Mouse (Mus musculus): ENCODE data around the gene Platr17. TPM values are rescaled to one million over a fixed set of nuclear protein-coding genes. Genes with fewer than 3 reads are reported as not detected.
"Not testable (repeated sequence)": the region's sequence is repeated elsewhere in the genome, so short reads cannot be mapped to it uniquely, and the experiment has no call there.

Platr17 gene
- polyA plus RNA-seq, 1 experiment from 2014 or later, result 0.49 TPM

DNA sequence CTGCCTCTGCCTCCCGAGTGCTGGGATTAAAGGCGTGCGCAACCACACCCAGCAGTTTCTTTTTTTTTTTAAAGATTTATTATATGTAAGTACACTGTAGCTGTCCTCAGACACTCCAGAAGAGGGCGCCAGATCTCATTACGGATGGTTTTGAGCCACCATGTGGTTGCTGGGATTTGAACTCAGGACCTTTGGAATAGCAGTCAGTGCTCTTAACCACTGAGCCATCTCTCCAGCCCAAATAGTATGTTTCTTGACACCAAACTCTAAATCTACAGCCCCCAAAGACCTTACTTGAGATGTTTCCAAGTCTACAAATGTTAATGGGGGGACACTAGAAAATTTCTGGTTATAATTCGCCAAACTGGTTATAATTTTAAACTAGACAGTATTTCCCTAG, 13.0 kb upstream of the Platr17 start:
- H3K27me3 ChIP-seq; H3K9me3 ChIP-seq; H3K4me3 ChIP-seq; H3K9ac ChIP-seq; H3K36me3 ChIP-seq; ATAC-seq (ENCODE audit: low FRiP score); H3K4me2 ChIP-seq; H3K27ac ChIP-seq: not testable (repeated sequence)
- WGBS, result 67% methylated on average over 6 of the region's 6 CpGs
- peaks cover 14% of the 10 kb centered on the region for H3K4me1 ChIP-seq (replicated peaks)

DNA sequence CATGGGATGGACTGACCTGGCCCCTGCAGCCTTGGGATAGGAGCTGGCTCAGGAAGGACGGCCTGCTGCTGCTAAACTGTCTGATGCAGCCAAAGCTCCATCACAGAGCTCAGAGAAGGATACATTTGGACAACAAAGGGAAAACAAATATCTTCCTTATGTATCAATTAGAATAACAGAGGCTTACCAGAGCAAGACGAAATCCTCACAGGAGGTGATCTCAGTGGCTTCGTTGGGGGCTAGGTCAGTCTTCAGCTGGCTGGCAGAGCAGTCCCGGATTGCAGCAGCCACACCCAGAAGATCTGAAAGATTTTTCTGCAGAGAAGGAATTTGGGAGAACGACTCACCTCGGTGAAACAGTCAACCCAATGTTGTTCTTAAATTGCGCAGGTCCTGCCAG, 12.5 kb upstream of the Platr17 start:
- Histone ChIP-seq H3K9me3 (no peaks in the 10 kb centered on the region), H3K27ac (no peak overlapping the region), H3K9ac (no peak overlapping the region), H3K4me1 (replicated peaks) (peaks cover 14% of the 10 kb centered on the region), H3K4me3 (no peak overlapping the region), H3K36me3 (no peaks in the 10 kb centered on the region), H3K27me3 (0 out of 2 replicates have a peak, but pooled peaks cover 2% of the 10 kb centered on the region), H3K4me2 (no peak overlapping the region)
- ATAC-seq (ENCODE audit: low FRiP score), result no peak
- 19% methylated on average over 7 of the region's 7 CpGs for WGBS

DNA sequence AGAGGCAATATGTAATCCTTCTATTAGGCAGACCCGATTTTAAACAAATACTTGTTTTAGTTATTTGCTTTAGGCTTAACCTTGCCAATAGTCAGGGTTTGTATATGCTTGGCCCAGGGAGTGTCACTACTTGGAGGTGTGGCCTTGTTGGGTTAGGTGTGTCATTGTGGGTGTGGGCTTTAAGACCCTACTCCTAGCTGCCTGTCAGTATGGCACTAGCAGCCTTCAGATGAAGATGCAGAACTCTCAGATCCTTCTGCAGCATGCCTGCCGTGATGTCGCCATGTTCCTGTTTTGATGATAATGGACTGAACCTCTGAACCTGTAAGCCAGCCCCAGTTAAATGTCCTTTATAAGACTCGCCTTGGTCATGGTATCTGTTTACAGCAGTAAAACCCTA, 11.9 kb upstream of the Platr17 start:
- not testable (repeated sequence) for H3K27me3 ChIP-seq; H3K9ac ChIP-seq; H3K4me3 ChIP-seq; H3K9me3 ChIP-seq; ATAC-seq (ENCODE audit: low FRiP score); H3K36me3 ChIP-seq; H3K4me2 ChIP-seq; H3K27ac ChIP-seq
- WGBS, result 82% methylated on average over 4 of the region's 4 CpGs
- H3K4me1 ChIP-seq (replicated peaks), result peaks cover 14% of the 10 kb centered on the region

DNA sequence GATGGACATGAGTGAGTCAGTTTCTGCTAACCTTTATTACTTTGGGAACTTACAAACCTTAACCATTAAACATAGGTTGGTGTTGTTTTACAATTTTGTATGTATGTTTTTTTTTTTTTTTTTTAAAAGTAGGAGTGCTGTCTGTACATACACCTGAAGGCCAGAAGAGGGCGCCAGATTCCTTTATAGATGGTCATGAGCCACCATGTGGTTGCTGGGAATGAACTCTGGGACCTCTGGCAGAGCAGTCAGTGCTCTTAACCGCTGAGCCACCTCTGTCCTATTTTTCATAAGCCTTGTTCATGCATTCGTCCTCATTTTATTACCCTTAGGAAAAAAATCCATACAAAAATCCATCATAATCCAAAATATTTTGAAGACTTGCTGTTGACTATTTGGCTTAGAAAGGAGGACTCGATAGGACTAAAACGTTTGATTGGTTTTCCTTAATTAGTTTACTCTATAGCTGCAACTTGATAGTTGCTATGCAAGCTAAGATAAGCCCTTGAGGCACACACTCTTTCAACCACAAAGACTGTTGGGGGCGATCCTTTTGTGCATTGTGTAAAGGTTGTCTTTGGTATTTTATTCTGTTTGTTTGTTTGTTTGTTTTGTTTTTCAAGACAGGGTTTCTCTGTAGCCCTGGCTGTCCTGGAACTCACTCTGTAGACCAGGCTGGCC, 7.7 kb upstream of the Platr17 start:
- Histone ChIP-seq H3K4me2 (no peak overlapping the region), H3K9me3 (no peaks in the 10 kb centered on the region), H3K27me3 (0 out of 2 replicates have a peak, but pooled peaks cover 2% of the 10 kb centered on the region), H3K4me1 (replicated peaks) (no peaks in the 10 kb centered on the region), H3K4me3 (no peak overlapping the region), H3K27ac (no peak overlapping the region), H3K9ac (no peak overlapping the region), H3K36me3 (no peaks in the 10 kb centered on the region)
- no peak for ATAC-seq (ENCODE audit: low FRiP score)
- 47% methylated on average over 6 of the region's 6 CpGs for WGBS

DNA sequence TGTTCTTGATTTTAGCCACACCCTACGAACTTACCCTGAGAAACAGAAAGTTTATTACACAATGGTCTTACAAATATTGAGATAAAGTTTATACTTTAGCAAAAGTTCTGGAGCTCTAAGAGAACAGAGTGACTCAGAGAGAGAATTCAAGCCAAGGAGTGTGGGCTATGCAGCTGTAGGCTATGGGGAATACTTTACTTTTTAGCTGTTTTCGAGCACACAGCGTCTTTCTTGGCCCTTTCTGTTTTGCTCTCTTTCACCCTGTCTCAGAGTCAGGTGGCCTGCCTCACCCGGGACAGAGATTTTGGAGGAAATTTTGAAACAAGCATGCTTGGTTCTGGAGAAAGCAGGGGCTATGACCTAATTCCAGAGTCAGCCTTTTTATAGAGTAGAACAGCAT, 6.7 kb upstream of the Platr17 start:
- H3K4me3 ChIP-seq; H3K36me3 ChIP-seq; ATAC-seq (ENCODE audit: low FRiP score); H3K4me1 ChIP-seq (replicated peaks); H3K27ac ChIP-seq; H3K9ac ChIP-seq; H3K4me2 ChIP-seq; H3K9me3 ChIP-seq; H3K27me3 ChIP-seq: not testable (repeated sequence)
- 86% methylated on average over 4 of the region's 4 CpGs for WGBS

DNA sequence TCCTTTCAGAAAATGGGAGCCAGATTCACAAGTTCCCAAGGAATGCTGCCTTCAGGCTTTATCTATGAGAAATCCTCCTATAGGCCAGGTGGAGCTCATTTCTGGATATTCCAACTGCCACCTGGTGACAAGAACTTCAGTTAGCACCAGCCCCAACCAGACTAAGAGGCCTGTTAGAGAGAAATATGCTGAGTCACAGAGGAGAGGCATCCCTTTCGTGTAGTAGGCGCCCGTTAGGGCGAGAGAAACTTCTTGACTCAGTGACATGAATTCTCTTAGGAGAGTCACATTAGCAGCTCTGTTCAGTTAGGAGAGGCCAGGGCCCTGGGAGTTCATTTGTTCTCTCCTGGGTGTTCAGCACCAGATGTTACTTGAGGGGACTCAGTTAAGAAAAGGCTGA, 5.3 kb upstream of the Platr17 start:
- no peak for ATAC-seq (ENCODE audit: low FRiP score)
- H3K9ac ChIP-seq, result no peak overlapping the region
- H3K4me3 ChIP-seq, result no peak overlapping the region
- H3K27me3 ChIP-seq, result 0 out of 2 replicates have a peak, but pooled peaks cover 2% of the 10 kb centered on the region
- H3K9me3 ChIP-seq, result no peaks in the 10 kb centered on the region
- H3K27ac ChIP-seq, result no peak overlapping the region
- H3K36me3 ChIP-seq, result no peaks in the 10 kb centered on the region
- H3K4me2 ChIP-seq, result no peak overlapping the region
- 85% methylated on average over 4 of the region's 4 CpGs for WGBS
- no peaks in the 10 kb centered on the region for H3K4me1 ChIP-seq (replicated peaks)

DNA sequence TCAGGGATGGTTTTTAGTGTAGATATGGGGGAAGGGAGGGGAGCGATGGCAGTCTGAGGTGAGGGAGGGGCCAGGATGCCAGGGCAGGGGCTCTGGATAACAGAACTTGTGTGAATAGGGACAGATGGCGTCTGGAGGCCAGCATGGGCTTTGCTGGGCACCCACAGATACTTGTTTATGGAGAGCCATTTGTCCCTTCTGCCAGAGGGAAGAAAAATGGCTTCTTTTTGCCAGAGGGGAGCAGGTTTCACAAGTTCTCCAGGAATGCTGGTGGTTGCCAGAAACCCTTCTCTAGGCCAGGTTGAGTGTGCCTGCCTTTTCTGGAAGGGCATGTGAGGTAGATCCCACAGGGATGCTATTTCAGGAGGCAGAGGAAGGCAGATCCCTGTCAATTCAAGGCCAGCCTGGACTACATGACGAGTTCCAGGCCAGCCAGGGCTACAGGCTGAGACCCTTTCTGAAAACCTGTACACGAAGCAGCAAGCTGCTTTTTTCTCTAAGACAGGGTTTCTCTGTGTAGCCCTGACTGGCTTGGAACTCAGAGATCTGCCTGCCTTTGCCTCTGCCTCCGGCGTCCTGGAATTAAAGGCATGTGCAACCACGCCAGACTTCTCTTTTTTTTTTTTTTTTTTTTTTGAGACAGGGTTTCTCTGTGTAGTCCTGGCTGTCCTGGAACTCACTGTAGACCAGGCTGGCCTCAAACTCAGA, 4.5 kb upstream of the Platr17 start:
- no peaks in the 10 kb centered on the region for H3K27me3 ChIP-seq
- no peak overlapping the region for H3K9ac ChIP-seq
- H3K4me2 ChIP-seq, result no peak overlapping the region
- no peaks in the 10 kb centered on the region for H3K9me3 ChIP-seq
- no peak overlapping the region for H3K27ac ChIP-seq
- H3K4me3 ChIP-seq, result no peak overlapping the region
- WGBS, result 73% methylated on average over 7 of the region's 7 CpGs
- H3K36me3 ChIP-seq, result no peaks in the 10 kb centered on the region
- ATAC-seq (ENCODE audit: low FRiP score), result no peak
- no peaks in the 10 kb centered on the region for H3K4me1 ChIP-seq (replicated peaks)

DNA sequence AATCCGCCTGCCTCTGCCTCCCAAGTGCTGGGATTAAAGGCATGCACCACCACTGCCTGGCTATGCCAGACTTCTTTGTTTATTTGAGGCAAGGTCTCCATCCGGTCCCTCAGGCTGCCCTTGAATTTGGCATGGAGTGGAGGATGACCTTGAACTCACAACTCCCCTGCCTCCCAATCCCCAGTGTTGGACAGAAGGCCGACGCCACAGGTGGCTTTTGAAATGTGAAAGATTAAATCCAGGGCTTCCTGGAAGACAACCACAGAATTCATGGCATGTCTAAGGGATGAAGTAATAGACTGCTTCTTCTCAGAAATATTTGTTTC, 4.0 kb upstream of the Platr17 start:
- H3K9me3 ChIP-seq, result no peaks in the 10 kb centered on the region
- no peaks in the 10 kb centered on the region for H3K4me1 ChIP-seq (replicated peaks)
- no peak overlapping the region for H3K4me3 ChIP-seq
- no peak overlapping the region for H3K27ac ChIP-seq
- no peak overlapping the region for H3K9ac ChIP-seq
- H3K36me3 ChIP-seq, result no peaks in the 10 kb centered on the region
- ATAC-seq (ENCODE audit: low FRiP score), result no peak
- H3K4me2 ChIP-seq, result no peak overlapping the region
- WGBS, result 82% methylated on average over 4 of the region's 4 CpGs
- H3K27me3 ChIP-seq, result no peaks in the 10 kb centered on the region

DNA sequence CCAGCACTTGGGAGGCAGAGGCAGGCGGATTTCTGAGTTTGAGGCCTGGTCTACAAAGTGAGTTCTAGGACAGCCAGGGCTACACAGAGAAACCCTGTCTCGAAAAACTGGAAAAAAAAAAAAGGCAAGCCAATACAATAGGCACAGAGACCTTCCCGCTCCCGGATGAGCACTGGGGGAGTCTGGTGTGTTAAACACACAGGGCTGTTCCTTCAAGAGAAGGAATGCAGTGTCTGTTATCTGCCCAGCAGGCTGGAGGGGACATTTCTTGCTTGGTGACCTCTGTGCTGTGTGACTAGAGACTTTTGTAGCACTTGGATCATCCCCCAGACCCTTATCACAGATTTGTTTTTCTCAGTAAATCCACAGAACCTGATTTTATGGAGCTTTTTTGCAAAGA, 3.3 kb upstream of the Platr17 start:
- Histone ChIP-seq H3K27me3 (no peaks in the 10 kb centered on the region), H3K9me3 (no peaks in the 10 kb centered on the region), H3K4me2 (no peak overlapping the region), H3K27ac (no peak overlapping the region), H3K4me1 (replicated peaks) (no peaks in the 10 kb centered on the region), H3K9ac (no peak overlapping the region), H3K4me3 (no peak overlapping the region), H3K36me3 (no peaks in the 10 kb centered on the region)
- no peak for ATAC-seq (ENCODE audit: low FRiP score)
- 68% methylated on average over 4 of the region's 4 CpGs for WGBS

DNA sequence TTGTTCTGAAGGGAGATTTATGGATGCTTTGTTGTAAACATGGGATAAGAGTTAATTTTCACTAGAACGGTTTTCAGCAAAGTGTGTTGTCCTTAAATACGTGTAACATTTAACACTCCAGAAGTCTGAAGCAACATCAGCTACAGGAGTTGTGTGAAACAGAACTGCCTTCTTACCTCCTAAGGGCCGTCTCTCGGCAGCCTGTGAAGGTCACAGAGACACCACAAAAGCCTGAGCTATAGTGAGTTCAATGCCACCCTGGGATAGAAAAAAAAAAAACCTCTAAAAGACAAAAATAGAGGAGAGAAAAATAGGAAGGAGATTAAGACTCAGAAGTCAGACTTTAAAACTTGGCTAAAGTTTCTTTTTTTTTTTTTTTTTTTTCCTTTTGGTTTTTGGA, 2.9 kb upstream of the Platr17 start:
- 75% methylated on average over 4 of the region's 4 CpGs for WGBS
- no peaks in the 10 kb centered on the region for H3K4me1 ChIP-seq (replicated peaks)
- no peaks in the 10 kb centered on the region for H3K27me3 ChIP-seq
- no peak overlapping the region for H3K27ac ChIP-seq
- H3K9me3 ChIP-seq, result no peaks in the 10 kb centered on the region
- no peak for ATAC-seq (ENCODE audit: low FRiP score)
- no peaks in the 10 kb centered on the region for H3K36me3 ChIP-seq
- no peak overlapping the region for H3K4me3 ChIP-seq
- H3K4me2 ChIP-seq, result no peak overlapping the region
- no peak overlapping the region for H3K9ac ChIP-seq

DNA sequence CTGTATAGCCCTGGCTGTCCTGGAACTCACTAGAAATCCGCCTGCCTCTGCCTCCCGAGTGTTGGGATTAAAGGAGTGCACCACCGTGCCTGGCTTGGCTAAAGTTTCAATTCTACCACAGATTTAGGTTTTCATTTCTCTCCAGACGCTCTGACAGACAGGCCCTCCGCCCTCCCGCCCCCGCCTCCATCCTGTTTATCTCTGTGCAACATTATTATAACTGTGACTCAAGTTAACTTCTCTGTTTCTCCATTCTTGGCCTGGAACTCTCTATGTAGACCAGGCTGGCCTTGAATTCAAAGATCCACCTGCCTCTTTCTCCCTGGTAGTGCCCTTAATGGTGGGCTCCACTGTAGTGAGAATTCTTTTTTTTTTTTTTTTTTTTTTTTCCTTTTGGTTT, 2.4 kb upstream of the Platr17 start:
- no peak overlapping the region for H3K4me2 ChIP-seq
- no peaks in the 10 kb centered on the region for H3K27me3 ChIP-seq
- H3K4me3 ChIP-seq, result no peak overlapping the region
- WGBS, result 87% methylated on average over 7 of the region's 7 CpGs
- no peaks in the 10 kb centered on the region for H3K9me3 ChIP-seq
- H3K4me1 ChIP-seq (replicated peaks), result no peaks in the 10 kb centered on the region
- ATAC-seq (ENCODE audit: low FRiP score), result no peak
- no peak overlapping the region for H3K27ac ChIP-seq
- no peaks in the 10 kb centered on the region for H3K36me3 ChIP-seq
- no peak overlapping the region for H3K9ac ChIP-seq

DNA sequence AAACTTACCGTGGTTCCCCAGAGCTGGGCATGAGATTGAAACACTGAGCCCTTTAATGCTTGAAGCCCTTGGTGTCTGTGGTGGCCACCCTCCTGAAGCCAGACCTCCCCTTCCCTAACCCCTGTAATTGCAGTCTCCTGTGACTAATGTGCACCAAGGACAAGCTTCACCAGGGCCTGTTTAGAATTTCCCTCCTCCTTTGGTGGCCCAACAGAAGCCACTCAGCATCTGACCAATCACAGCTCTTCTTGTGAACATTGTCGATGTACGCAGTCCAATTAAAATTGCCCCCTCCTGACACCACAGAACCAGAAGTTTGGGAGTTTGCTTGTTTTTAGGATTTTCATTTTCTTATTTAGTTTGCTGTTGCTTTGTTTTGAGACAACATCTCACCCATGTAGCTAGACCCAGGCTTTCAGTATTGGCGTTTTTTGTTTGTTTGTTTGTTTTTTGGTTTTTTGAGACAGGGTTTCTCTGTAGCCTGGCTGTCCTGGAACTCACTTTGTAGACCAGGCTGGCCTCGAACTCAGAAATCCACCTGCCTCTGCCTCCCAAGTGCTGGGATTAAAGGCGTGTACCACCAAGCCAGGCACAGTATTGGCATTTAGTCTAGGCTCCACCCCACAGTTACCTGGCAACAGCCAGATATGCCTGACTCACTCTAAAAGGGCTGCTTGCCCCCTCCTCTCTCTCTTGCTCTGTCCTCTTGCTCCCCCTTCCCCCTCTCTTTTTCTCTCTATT, 854 bp upstream of the Platr17 start:
- not testable (repeated sequence) for H3K4me3 ChIP-seq; H3K27me3 ChIP-seq; H3K36me3 ChIP-seq; H3K9me3 ChIP-seq; H3K9ac ChIP-seq; H3K27ac ChIP-seq; H3K4me1 ChIP-seq (replicated peaks); ATAC-seq (ENCODE audit: low FRiP score); H3K4me2 ChIP-seq
- WGBS, result 76% methylated on average over 6 of the region's 6 CpGs

Data from hindbrain, embryonic 13.5 days (tissue).